Mouse (Mus musculus) frontal cortex, adult 2 months (tissue): ENCODE results near the gene Vcp. TPM values are rescaled to one million over a fixed set of nuclear protein-coding genes. Genes with fewer than 3 reads are reported as not detected.
"Not testable (repeated sequence)": the region's sequence is repeated elsewhere in the genome, so short reads cannot be mapped to it uniquely, and the experiment has no call there.

ENCODE experiments used
- DNase-seq, 2 experiments: peaks; one replicate each; pipeline ENCODE4 v3.0.0; 2022; ENCODE audit warnings: low spot score in 1 of 2; ENCODE audit errors: extremely low spot score in 1 of 2
- polyA plus RNA-seq: library from polyadenylated mRNA; depleted of rRNA; stranded (reverse); fragments of >200 nt; gene quantifications from 2 replicates; pipeline ENCODE4 v1.2.3, GENCODE M21; 2012

The Vcp gene
- polyA plus RNA-seq, 1 experiment = 193 TPM

GRCm38 (mm10) chr4:42980467-42980866, 19.8 kb downstream of the Vcp start:
- not testable (repeated sequence) for DNase-seq

- no peak for DNase-seq
Measured at GRCm38 (mm10) chr4:42978062-42978461, 22.2 kb downstream of the Vcp start.

GRCm38 (mm10) chr4:42973868-42974267, 26.4 kb downstream of the Vcp start:
- DNase-seq = no peak

GRCm38 (mm10) chr4:42972952-42973351, 27.4 kb downstream of the Vcp start:
- DNase-seq = no peak

GRCm38 (mm10) chr4:42969304-42969703, 31.0 kb downstream of the Vcp start, which contains the start of gene 1700022I11Rik:
1700022I11Rik (plus strand) TSS chr4:42969604.
- no peak for DNase-seq

GRCm38 (mm10) chr4:42965039-42965719, 35.1 kb downstream of the Vcp start:
- peak in 1 of 2 experiments; percentile 83 for DNase-seq

- no peak for DNase-seq
Measured at GRCm38 (mm10) chr4:42963480-42963879, 36.8 kb downstream of the Vcp start.

GRCm38 (mm10) chr4:42961592-42961991, 38.7 kb downstream of the Vcp start:
- peak in 1 of 2 experiments; percentile 87 for DNase-seq

- DNase-seq = no peak
Measured at GRCm38 (mm10) chr4:42959382-42959781, 40.9 kb downstream of the Vcp start.

GRCm38 (mm10) chr4:42958942-42959341, 41.4 kb downstream of the Vcp start:
- no peak for DNase-seq

GRCm38 (mm10) chr4:42957979-42958378, 42.3 kb downstream of the Vcp start:
- DNase-seq = no peak

- DNase-seq = no peak
Measured at GRCm38 (mm10) chr4:42957306-42957705, 43.0 kb downstream of the Vcp start.

- no peak for DNase-seq
Measured at GRCm38 (mm10) chr4:42956581-42956980, 43.7 kb downstream of the Vcp start.

- no peak for DNase-seq
Measured at GRCm38 (mm10) chr4:42955200-42955599, 45.1 kb downstream of the Vcp start.

GRCm38 (mm10) chr4:42954297-42954696, 46.0 kb downstream of the Vcp start:
- DNase-seq = peak in 1 of 2 experiments; percentile 91

- no peak for DNase-seq
Measured at GRCm38 (mm10) chr4:42953435-42954094, 46.7 kb downstream of the Vcp start.

GRCm38 (mm10) chr4:42952563-42952962, 47.7 kb downstream of the Vcp start:
- no peak for DNase-seq

- no peak for DNase-seq
Measured at GRCm38 (mm10) chr4:42951206-42952195, 48.8 kb downstream of the Vcp start.

- peak; percentile 82 to 92 for DNase-seq
Measured at GRCm38 (mm10) chr4:42950065-42950558, 50.2 kb downstream of the Vcp start.

GRCm38 (mm10) chr4:42949676-42950051, 50.6 kb downstream of the Vcp start, which contains the start of gene Dnajb5:
Dnajb5 (plus strand) TSS chr4:42949814.
- peak; percentile 98 to 99 for DNase-seq
